Mouse (Mus musculus): Measurements from ENCODE around the gene Pappa. TPM values are rescaled to one million over a fixed set of nuclear protein-coding genes. Genes with fewer than 3 reads are reported as not detected.

Gene Pappa
- total and polyA plus RNA-seq, 3 experiments = not detected

- no peak overlapping the region for H3K27ac ChIP-seq (ENCODE audit: control insufficient read depth, low read depth, low read length)
- no peaks in the 10 kb centered on the region for H3K36me3 ChIP-seq (ENCODE audit: control insufficient read depth in 1 of 2, insufficient read depth in 2 of 2, low read length in 2 of 2)
- H3K4me1 ChIP-seq (ENCODE audit: control insufficient read depth in 1 of 2, insufficient read depth in 2 of 2, low read length in 2 of 2) = no peaks in the 10 kb centered on the region
- no peak overlapping the region for H3K4me3 ChIP-seq (ENCODE audit: control insufficient read depth in 1 of 2, insufficient read depth in 1 of 2, low read depth in 2 of 2, low read length in 2 of 2)
- H3K79me2 ChIP-seq (ENCODE audit: control insufficient read depth, insufficient read depth, low read length, poor library complexity) = no peaks in the 10 kb centered on the region
- no peak for DNase-seq (ENCODE audit: low read depth, low spot score)
- H3K27me3 ChIP-seq (ENCODE audit: control insufficient read depth in 1 of 2, insufficient read depth in 2 of 2, low read length in 2 of 2) = no peaks in the 10 kb centered on the region
- no peaks in the 10 kb centered on the region for H3K9me3 ChIP-seq (replicated peaks; ENCODE audit: insufficient read depth, low read length)
- no peak for TF ChIP-seq RAD21 (IDR thresholded peaks at IDR 0.05; ENCODE audit: low read depth, low read length)
- H3K9ac ChIP-seq (ENCODE audit: control insufficient read depth, low read depth, low read length, poor library complexity, severe bottlenecking) = no peak overlapping the region
These were observed 172.5 kb downstream of the Pappa start for GRCm38 (mm10) chr4:65296356-65296967.

- no peaks in the 10 kb centered on the region for H3K4me1 ChIP-seq (ENCODE audit: control insufficient read depth in 1 of 2, insufficient read depth in 2 of 2, low read length in 2 of 2)
- TF ChIP-seq MEF2A (IDR thresholded peaks at IDR 0.05; ENCODE audit: extremely low read depth, insufficient replicate concordance, low read depth, low read length, poor library complexity, severe bottlenecking) = no peak
- TF ChIP-seq RAD21 (IDR thresholded peaks at IDR 0.05; ENCODE audit: low read depth, low read length) = no peak
- TF ChIP-seq ZC3H11A (IDR thresholded peaks at IDR 0.05; ENCODE audit: low read depth, low read length) = no peak
- TF ChIP-seq POLR2A (IDR thresholded peaks at IDR 0.05; ENCODE audit: control insufficient read depth in 1 of 2, insufficient read depth in 1 of 2, low read depth in 1 of 2, low read length in 2 of 2, poor library complexity in 1 of 2) = no peak
- no peak for TF ChIP-seq MYB (IDR thresholded peaks at IDR 0.05; ENCODE audit: low read depth, low read length)
- H3K9me3 ChIP-seq (replicated peaks; ENCODE audit: insufficient read depth, low read length) = no peaks in the 10 kb centered on the region
- H3K4me3 ChIP-seq (ENCODE audit: control insufficient read depth in 1 of 2, insufficient read depth in 1 of 2, low read depth in 2 of 2, low read length in 2 of 2) = no peak overlapping the region
- H3K27ac ChIP-seq (ENCODE audit: control insufficient read depth, low read depth, low read length) = no peak overlapping the region
- no peak for DNase-seq (ENCODE audit: low read depth, low spot score)
- no peaks in the 10 kb centered on the region for H3K36me3 ChIP-seq (ENCODE audit: control insufficient read depth in 1 of 2, insufficient read depth in 2 of 2, low read length in 2 of 2)
- H3K9ac ChIP-seq (ENCODE audit: control insufficient read depth, low read depth, low read length, poor library complexity, severe bottlenecking) = no peak overlapping the region
- H3K27me3 ChIP-seq (ENCODE audit: control insufficient read depth in 1 of 2, insufficient read depth in 2 of 2, low read length in 2 of 2) = no peaks in the 10 kb centered on the region
- no peaks in the 10 kb centered on the region for H3K79me2 ChIP-seq (ENCODE audit: control insufficient read depth, insufficient read depth, low read length, poor library complexity)
These were observed 173.1 kb downstream of the Pappa start for GRCm38 (mm10) chr4:65296968-65297499.

- Histone ChIP-seq H3K27ac (ENCODE audit: control insufficient read depth, low read depth, low read length) (no peak overlapping the region), H3K79me2 (ENCODE audit: control insufficient read depth, insufficient read depth, low read length, poor library complexity) (no peaks in the 10 kb centered on the region), H3K4me3 (ENCODE audit: control insufficient read depth in 1 of 2, insufficient read depth in 1 of 2, low read depth in 2 of 2, low read length in 2 of 2) (no peak overlapping the region), H3K4me1 (ENCODE audit: control insufficient read depth in 1 of 2, insufficient read depth in 2 of 2, low read length in 2 of 2) (no peaks in the 10 kb centered on the region), H3K27me3 (ENCODE audit: control insufficient read depth in 1 of 2, insufficient read depth in 2 of 2, low read length in 2 of 2) (no peaks in the 10 kb centered on the region), H3K36me3 (ENCODE audit: control insufficient read depth in 1 of 2, insufficient read depth in 2 of 2, low read length in 2 of 2) (no peaks in the 10 kb centered on the region), H3K9me3 (replicated peaks; ENCODE audit: insufficient read depth, low read length) (no peaks in the 10 kb centered on the region), H3K9ac (ENCODE audit: control insufficient read depth, low read depth, low read length, poor library complexity, severe bottlenecking) (no peak overlapping the region)
- no peak for TF ChIP-seq EP300 (IDR thresholded peaks at IDR 0.05; ENCODE audit: low read depth in 1 of 2, low read length in 2 of 2)
- no peak for DNase-seq (ENCODE audit: low read depth, low spot score)
These were observed 174.5 kb downstream of the Pappa start for GRCm38 (mm10) chr4:65298212-65299181.
